Mouse (Mus musculus) gonadal fat pad, adult 2 months (tissue): ENCODE results near the gene Ccm2. TPM values are rescaled to one million over a fixed set of nuclear protein-coding genes. Genes with fewer than 3 reads are reported as not detected.

ENCODE experiments used
- polyA plus RNA-seq: library from polyadenylated mRNA; depleted of rRNA; stranded (reverse); fragments of >200 nt; gene quantifications from 2 replicates; pipeline ENCODE4 v1.2.3, GENCODE M21; 2012; rRNA removed

Gene Ccm2
- polyA plus RNA-seq, 1 experiment, result 84.2 TPM

Other genes with a start within 250 kb of the Ccm2 start
- gene Zmiz2, start 157.8 kb upstream of the Ccm2 start, polyA plus RNA-seq, result 26.3 and 43.1 TPM in 2 replicates
- gene Ppia, start 131.4 kb upstream of the Ccm2 start, polyA plus RNA-seq, result 875 and 1,261 TPM in 2 replicates
- 40.6 and 43.6 TPM in 2 replicates for gene H2afv, start 102.4 kb upstream of the Ccm2 start, polyA plus RNA-seq
- gene Purb, start 71.0 kb upstream of the Ccm2 start, polyA plus RNA-seq, result 8.3 and 12.2 TPM in 2 replicates
- 9.0 and 12.1 TPM in 2 replicates for gene Myo1g, start 25.9 kb upstream of the Ccm2 start, polyA plus RNA-seq
- gene Nacad, start 59.2 kb downstream of the Ccm2 start, polyA plus RNA-seq, result 2.0 and 3.3 TPM in 2 replicates
- 49.1 and 65.2 TPM in 2 replicates for gene Tbrg4, start 79.2 kb downstream of the Ccm2 start, polyA plus RNA-seq
- gene Wap, start 91.8 kb downstream of the Ccm2 start, polyA plus RNA-seq, result 0.29 and 0.78 TPM in 2 replicates
- 164 and 257 TPM in 2 replicates for gene Ramp3, start 111.6 kb downstream of the Ccm2 start, polyA plus RNA-seq